Mouse (Mus musculus) intestine, postnatal 0 days (tissue): ENCODE data around the gene Zfp968. TPM values are rescaled to one million over a fixed set of nuclear protein-coding genes. Genes with fewer than 3 reads are reported as not detected.
"Not testable (repeated sequence)": the region's sequence is repeated elsewhere in the genome, so short reads cannot be mapped to it uniquely, and the experiment has no call there.

Experiments used
- ATAC-seq: fragments of 200-750 bp; cut with Nextera tagmentation; 2 replicates; pipeline ENCODE4 v1.8.0; 2017; ENCODE audit warnings: mild to moderate bottlenecking, moderate TSS enrichment, moderate library complexity
- H3K27ac ChIP-seq: fragments of 300-500 bp; sonication (generic); 2 replicates; pipeline ENCODE4 v1.5.1; 2014; ENCODE audit warnings: mild to moderate bottlenecking, low read depth, low read length, moderate library complexity
- H3K27me3 ChIP-seq: fragments of 300-500 bp; sonication (generic); replicated peaks from 2 replicates; pipeline ENCODE4 v1.6.1; 2014; ENCODE audit warnings: low read length, mixed read lengths; ENCODE audit not compliant: control insufficient read depth, insufficient read depth
- H3K36me3 ChIP-seq: fragments of 300-500 bp; sonication (generic); 2 replicates; pipeline ENCODE4 v1.6.1; 2014; ENCODE audit warnings: mild to moderate bottlenecking, moderate library complexity; ENCODE audit not compliant: control insufficient read depth, insufficient read depth
- H3K4me1 ChIP-seq: fragments of 300-500 bp; sonication (generic); replicated peaks from 2 replicates; pipeline ENCODE4 v1.6.1; 2014; ENCODE audit warnings: antibody characterized with exemption, low read length, mixed read lengths; ENCODE audit not compliant: control insufficient read depth, insufficient read depth
- H3K4me2 ChIP-seq: fragments of 300-500 bp; sonication (generic); replicated peaks from 2 replicates; pipeline ENCODE4 v1.6.1; 2014; ENCODE audit warnings: low read depth, mild to moderate bottlenecking, moderate library complexity
- H3K4me3 ChIP-seq: fragments of 300-500 bp; sonication (generic); 2 replicates; pipeline ENCODE4 v1.5.1; 2014; ENCODE audit warnings: low read depth, low read length
- H3K9ac ChIP-seq: fragments of 300-500 bp; sonication (generic); 2 replicates; pipeline ENCODE4 v1.6.1; 2014; ENCODE audit warnings: mild to moderate bottlenecking, low read depth, low read length
- H3K9me3 ChIP-seq: fragments of 300-500 bp; sonication (generic); 2 replicates; pipeline ENCODE4 v1.6.1; 2016; ENCODE audit warnings: mixed run types; ENCODE audit not compliant: control insufficient read depth
- WGBS: fragments of 180-500 bp; shearing (Covaris S2); extraction: QIAGEN DNeasy Blood & Tissue Kit; methylation state at CpG from one replicate; pipeline ENCODE4 v1.1.7; 2014; 5-methylcytosine and 5-hydroxymethylcytosine counted together
- polyA plus RNA-seq: library from polyadenylated mRNA; unstranded; fragments of >200 nt; fragmentation: Nextera tagmentation; extraction: Ambion mirVana; gene quantifications from 2 replicates; pipeline ENCODE4 v1.2.1, GENCODE M21; 2015

Gene Zfp968
- polyA plus RNA-seq: 2.0 and 2.1 TPM in 2 replicates

DNA sequence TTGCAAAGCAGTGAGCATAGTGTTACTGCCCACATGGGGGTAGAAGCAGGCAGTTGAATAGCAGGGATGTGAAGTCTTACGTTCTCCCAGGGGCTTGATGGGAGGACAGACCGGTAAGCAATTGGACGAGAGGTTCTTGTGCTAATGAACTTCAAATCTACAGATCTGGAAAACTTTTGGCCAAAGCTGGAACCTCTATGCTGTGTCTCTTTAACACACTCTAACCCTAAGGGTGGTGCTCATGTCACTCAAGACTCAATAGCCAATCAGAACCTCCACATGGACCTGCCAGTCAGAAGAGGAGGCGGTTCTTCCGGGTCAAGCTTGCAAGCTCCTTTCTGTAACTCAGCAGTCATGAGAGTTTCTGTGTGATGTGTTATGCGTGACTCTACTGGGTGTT lies at the start of gene Zfp968:
Gene Zfp968 (plus strand): TSS at position 301 of the 400 bp plus-strand sequence.
- WGBS: no CpG with 5 or more reads among the region's 6 CpGs
- not testable (repeated sequence) for H3K4me3 ChIP-seq, H3K4me1 ChIP-seq, ATAC-seq, H3K36me3 ChIP-seq, H3K9ac ChIP-seq, H3K27ac ChIP-seq, H3K27me3 ChIP-seq, H3K9me3 ChIP-seq, H3K4me2 ChIP-seq

DNA sequence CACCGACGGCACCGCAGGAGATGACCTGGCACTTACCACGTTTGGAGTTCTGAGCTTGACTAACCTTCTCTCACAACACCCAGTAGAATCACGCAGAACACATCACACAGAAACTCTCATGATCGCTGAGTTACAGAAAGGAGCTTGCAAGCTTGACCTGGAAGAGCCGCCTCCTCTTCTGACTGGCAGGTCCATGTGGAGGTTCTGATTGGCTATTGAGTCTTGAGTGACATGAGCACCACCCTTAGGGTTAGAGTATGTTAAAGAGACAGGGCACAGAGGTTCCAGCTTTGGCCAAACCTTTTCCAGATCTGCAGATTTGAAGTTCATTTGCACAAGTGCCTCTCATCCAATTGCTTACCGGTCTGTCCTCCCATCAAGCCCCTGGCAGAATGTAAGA lies 34.1 kb upstream of the Zfp968 start, which contains the start of gene Gm4631:
Gene Gm4631 (minus strand): TSS at position 101 of the 400 bp plus-strand sequence.
- not testable (repeated sequence) for H3K36me3 ChIP-seq, H3K4me1 ChIP-seq, H3K4me2 ChIP-seq, H3K9me3 ChIP-seq, H3K9ac ChIP-seq, H3K27me3 ChIP-seq, ATAC-seq, H3K27ac ChIP-seq, H3K4me3 ChIP-seq
- WGBS: no CpG with 5 or more reads among the region's 8 CpGs

Other genes starting within 250 kb of the Zfp968 start
- gene Gm14399, start 230.4 kb upstream of the Zfp968 start, polyA plus RNA-seq: 2.1 and 2.2 TPM in 2 replicates
- gene Gm14443, start 196.6 kb upstream of the Zfp968 start, polyA plus RNA-seq: 0.13 and 0.17 TPM in 2 replicates
- 1.3 and 1.7 TPM in 2 replicates for gene Gm14391, start 165.5 kb upstream of the Zfp968 start, polyA plus RNA-seq
- 0.41 TPM in 1 of 2 replicates, not detected in the other for gene Gm14440, start 97.3 kb upstream of the Zfp968 start, polyA plus RNA-seq
- 4.9 and 5.5 TPM in 2 replicates for gene Gm4631, start 34.2 kb upstream of the Zfp968 start, polyA plus RNA-seq
- 2.9 and 4.8 TPM in 2 replicates for gene Gm4724, start 63.4 kb downstream of the Zfp968 start, polyA plus RNA-seq
- gene Zfp965, start 97.5 kb downstream of the Zfp968 start, polyA plus RNA-seq: 2.9 and 4.8 TPM in 2 replicates